Comparison of ENCODE assay signal across 15 mouse cellular contexts in the genomic region with DNA sequence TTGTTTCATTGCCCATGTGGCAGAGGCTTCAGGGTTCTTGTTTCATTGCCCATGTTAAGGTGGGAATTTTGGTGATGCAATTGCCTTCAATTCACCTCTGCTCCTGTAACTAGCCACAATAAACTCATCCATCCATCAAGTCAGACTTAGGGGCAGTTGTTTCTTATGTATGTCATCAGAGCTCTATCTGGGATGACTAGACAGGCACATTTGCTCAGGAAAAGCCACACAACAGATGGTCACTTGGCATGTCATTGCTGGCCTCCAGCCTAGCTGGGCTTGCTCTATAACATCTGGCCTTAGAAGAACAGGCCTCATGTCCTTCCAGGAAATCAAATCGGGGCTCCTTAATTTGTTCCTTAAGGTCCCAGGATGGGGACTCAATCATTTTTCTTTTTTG.
DNase-seq lines count a peak whose midpoint lies in the region; ATAC-seq and TF ChIP-seq lines count a peak whose summit lies in the region.
"Had no signal": no experiment of that assay in that cellular context is flagged by ENCODE, and none has a peak within 500 bp of the region (broad histone marks: within the 10 kb centered on the region; RNA-seq: fewer than 3 reads in every experiment).

No protein-coding gene starts in this region.

- no peak for ATAC-seq in heart, embryonic 12.5 days (ENCODE audit: insufficient number of reproducible peaks, low FRiP score)
- peak; percentile 66; the same call in 1 of the 2 replicates for ATAC-seq in lung, postnatal 0 days
- no peak for ATAC-seq in forebrain, embryonic 16.5 days

- H3K79me2 ChIP-seq in heart, adult 2 months (replicated peaks; ENCODE audit: control insufficient read depth, insufficient read depth, low read length): no peaks in the 10 kb centered on the region

- no peak overlapping the region for H3K9ac ChIP-seq in heart, adult 2 months (ENCODE audit: low read depth, low read length)
- no peak overlapping the region for H3K9ac ChIP-seq in heart, embryonic 12.5 days
- no peak overlapping the region for H3K9ac ChIP-seq in lung, postnatal 0 days (replicated peaks; ENCODE audit: low read depth)
- H3K9ac ChIP-seq in forebrain, embryonic 16.5 days (replicated peaks; ENCODE audit: low read depth, low read length): no peak overlapping the region
- H3K9ac ChIP-seq: embryonic facial prominence, embryonic 13.5 days; limb, embryonic 13.5 days; neural tube, embryonic 15.5 days had no signal

- intact Hi-C loops in heart, adult 2 months (cut with DNase I): no loop called here
- intact Hi-C loops in left cerebral cortex, postnatal 10 days (cut with DNase I): no loop called here

- H3K4me1 ChIP-seq in heart, adult 2 months (ENCODE audit: control insufficient read depth, insufficient read depth, low read length): no peaks in the 10 kb centered on the region
- H3K4me1 ChIP-seq in heart, embryonic 12.5 days (replicated peaks): no peaks in the 10 kb centered on the region; the same call in 1 of the 2 replicates
- no peaks in the 10 kb centered on the region for H3K4me1 ChIP-seq in lung, postnatal 0 days (ENCODE audit: insufficient read depth, low read depth, low read length)
- H3K4me1 ChIP-seq in forebrain, embryonic 16.5 days (replicated peaks; ENCODE audit: control insufficient read depth, insufficient read depth, low read length): no peaks in the 10 kb centered on the region
- H3K4me1 ChIP-seq: neural tube, embryonic 15.5 days had no signal

- no peak for TF ChIP-seq CTCF in heart, adult 2 months (IDR thresholded peaks at IDR 0.05)
- no peak for TF ChIP-seq CTCF in lung, postnatal 0 days (IDR thresholded peaks at IDR 0.05)

- no peaks in the 10 kb centered on the region for H3K9me3 ChIP-seq in heart, embryonic 12.5 days (replicated peaks)
- H3K9me3 ChIP-seq in lung, postnatal 0 days (ENCODE audit: low read length): no peaks in the 10 kb centered on the region
- H3K9me3 ChIP-seq in forebrain, embryonic 16.5 days (ENCODE audit: control insufficient read depth, low read length): no peaks in the 10 kb centered on the region
- H3K9me3 ChIP-seq: embryonic facial prominence, embryonic 13.5 days; limb, embryonic 13.5 days; neural tube, embryonic 15.5 days had no signal

- TF ChIP-seq EP300 in heart, adult 2 months (IDR thresholded peaks at IDR 0.05; ENCODE audit: insufficient read depth, low read depth, low read length): no peak
- no peak for TF ChIP-seq EP300 in lung, postnatal 0 days (IDR thresholded peaks at IDR 0.05)

- H3K36me3 ChIP-seq in heart, adult 2 months (ENCODE audit: control insufficient read depth, insufficient read depth, low read length): no peaks in the 10 kb centered on the region
- no peaks in the 10 kb centered on the region for H3K36me3 ChIP-seq in heart, embryonic 12.5 days
- H3K36me3 ChIP-seq in lung, postnatal 0 days (ENCODE audit: insufficient read depth, low read length): no peaks in the 10 kb centered on the region
- no peaks in the 10 kb centered on the region for H3K36me3 ChIP-seq in forebrain, embryonic 16.5 days (ENCODE audit: control insufficient read depth, insufficient read depth)
- H3K36me3 ChIP-seq: embryonic facial prominence, embryonic 13.5 days; limb, embryonic 13.5 days; neural tube, embryonic 15.5 days had no signal

- no peak overlapping the region for H3K4me2 ChIP-seq in heart, embryonic 12.5 days
- H3K4me2 ChIP-seq in lung, postnatal 0 days (replicated peaks; ENCODE audit: low read depth, low read length): no peak overlapping the region
- H3K4me2 ChIP-seq in forebrain, embryonic 16.5 days (ENCODE audit: low read length): no peak overlapping the region
- H3K4me2 ChIP-seq: embryonic facial prominence, embryonic 13.5 days; limb, embryonic 13.5 days; neural tube, embryonic 15.5 days had no signal

- DNase-seq in heart, adult 2 months: peak; percentile 34 to 41
- peak; percentile 55 for DNase-seq in MN1 (ENCODE audit: low spot score)
- DNase-seq in gastrocnemius, postnatal 25 days: peak; percentile 29
- peak; percentile 53 for DNase-seq in lung, postnatal 0 days (ENCODE audit: low spot score)
- DNase-seq in frontal cortex, postnatal 10 days (ENCODE audit: low spot score in 2 of 2): no peak
- no peak for DNase-seq in left cerebral cortex, postnatal 10 days (ENCODE audit: extremely low spot score in 1 of 2, low spot score in 2 of 2)
- DNase-seq: adrenal gland, postnatal 36 days; kidney, adult 9 months; layer of hippocampus, postnatal 36 days; thymus, postnatal 14 days had no signal

- no peak overlapping the region for H3K4me3 ChIP-seq in heart, adult 2 months
- H3K4me3 ChIP-seq in heart, embryonic 12.5 days: no peak overlapping the region
- no peak overlapping the region for H3K4me3 ChIP-seq in lung, postnatal 0 days (ENCODE audit: low read depth, low read length)
- H3K4me3 ChIP-seq in forebrain, embryonic 16.5 days (replicated peaks; ENCODE audit: low read length): no peak overlapping the region
- H3K4me3 ChIP-seq: embryonic facial prominence, embryonic 13.5 days; limb, embryonic 13.5 days; neural tube, embryonic 15.5 days had no signal

- 54% methylated on average over 1 of the region's 1 CpGs for WGBS in heart, adult 2 months
- WGBS in heart, embryonic 12.5 days: 97% methylated on average over 1 of the region's 1 CpGs
- 66% methylated on average over 1 of the region's 1 CpGs for WGBS in lung, postnatal 0 days
- WGBS in forebrain, embryonic 16.5 days: 79% methylated on average over 1 of the region's 1 CpGs

- no peaks in the 10 kb centered on the region for H3K27me3 ChIP-seq in heart, adult 2 months (ENCODE audit: control insufficient read depth, insufficient read depth, low read length)
- H3K27me3 ChIP-seq in heart, embryonic 12.5 days (replicated peaks): no peaks in the 10 kb centered on the region
- H3K27me3 ChIP-seq in lung, postnatal 0 days (replicated peaks; ENCODE audit: insufficient read depth, low read length): no peaks in the 10 kb centered on the region
- no peaks in the 10 kb centered on the region for H3K27me3 ChIP-seq in forebrain, embryonic 16.5 days (replicated peaks; ENCODE audit: control insufficient read depth, insufficient read depth, low read length)
- H3K27me3 ChIP-seq: embryonic facial prominence, embryonic 13.5 days; limb, embryonic 13.5 days; neural tube, embryonic 15.5 days had no signal

- H3K27ac ChIP-seq in heart, adult 2 months: no peak overlapping the region
- H3K27ac ChIP-seq in heart, embryonic 12.5 days (ENCODE audit: poor library complexity, severe bottlenecking): no peak overlapping the region
- no peak overlapping the region for H3K27ac ChIP-seq in lung, postnatal 0 days (ENCODE audit: low read length)
- no peak overlapping the region for H3K27ac ChIP-seq in forebrain, embryonic 16.5 days (ENCODE audit: low read length)
- H3K27ac ChIP-seq: embryonic facial prominence, embryonic 13.5 days; limb, embryonic 13.5 days; neural tube, embryonic 15.5 days had no signal

- TF ChIP-seq POLR2A in heart, adult 2 months (IDR thresholded peaks at IDR 0.05; ENCODE audit: insufficient read depth, low read depth, low read length): no peak

Comparison
In these comparisons a context has a peak if more than half of its experiments do, and no peak if none do; other contexts are left out.
1. DNase-seq: peak in heart, adult 2 months (2 of 2), MN1 (single experiment), gastrocnemius, postnatal 25 days (single experiment) and lung, postnatal 0 days (single experiment); none in frontal cortex, postnatal 10 days (0 of 2) and left cerebral cortex, postnatal 10 days (0 of 2).